Mouse (Mus musculus) kidney, adult 2 months (tissue): ENCODE measurements around the gene Wdr17.

Experiments
- CTCF ChIP-seq: fragments of 200-500 bp; conservative IDR thresholded peaks from 2 replicates; pipeline ENCODE4 v1.5.1; 2011; ENCODE audit warnings: low read depth, mild to moderate bottlenecking, control low read depth, low read length, moderate library complexity, mixed read lengths; ENCODE audit not compliant: insufficient read depth, insufficient read length
- POLR2A ChIP-seq: fragments of 200-500 bp; IDR thresholded peaks from one replicate; pipeline ENCODE4 v1.6.1; 2011; ENCODE audit warnings: low read depth, low read length, control low read depth

DNA sequence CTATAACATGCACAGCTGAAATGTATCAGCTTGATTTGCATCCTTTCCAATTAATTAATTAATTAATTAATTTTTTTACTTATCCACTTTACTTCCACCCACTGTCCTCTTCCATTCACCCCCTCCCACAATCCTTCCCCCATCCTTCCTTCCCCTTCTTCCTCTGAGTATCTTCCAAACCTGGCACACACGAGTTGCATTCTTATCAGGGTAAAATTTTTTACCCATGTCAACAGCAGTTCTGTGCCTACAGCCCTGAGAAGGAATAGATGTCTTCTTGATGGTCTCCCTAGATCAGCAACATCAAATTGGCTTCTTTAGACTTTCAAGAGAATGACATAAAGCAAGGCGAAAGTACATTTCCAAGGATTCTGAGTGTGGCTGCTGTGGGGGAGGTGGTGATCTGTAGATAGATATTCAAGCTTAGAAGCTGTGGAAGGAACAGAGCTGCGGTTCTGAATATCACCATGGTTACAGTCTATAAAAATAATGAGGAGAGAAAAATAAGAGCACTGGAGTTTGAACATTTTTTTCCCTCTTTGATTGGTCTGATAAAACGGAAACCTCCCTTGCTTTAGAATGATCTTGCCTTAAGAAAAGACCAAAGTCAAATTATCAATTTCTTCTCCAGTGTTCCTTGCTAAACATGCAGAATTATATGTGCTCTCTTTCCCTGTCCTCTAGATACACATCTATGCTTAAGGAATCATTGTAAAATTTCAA is 22.8 kb downstream of the Wdr17 start:
- TF ChIP-seq CTCF (no peak), POLR2A (no peak)
